Comparison of ENCODE assay signal across 8 mouse cellular contexts in genomic region chr12:91684101-91684839, GRCm38 (mm10).
DNase-seq lines count a peak whose midpoint lies in the region; ATAC-seq lines count a peak whose summit lies in the region.

No protein-coding gene starts in this region.

- no peak; the same call in 1 of the 2 replicates for ATAC-seq in heart, embryonic 11.5 days (replicated peaks; ENCODE audit: insufficient number of reproducible peaks, low FRiP score, low TSS enrichment)
- ATAC-seq in forebrain, embryonic 11.5 days (replicated peaks; ENCODE audit: low FRiP score): peak; percentile 82
- peak; percentile 61 for ATAC-seq in midbrain, embryonic 13.5 days

- H3K4me1 ChIP-seq in heart, embryonic 11.5 days (ENCODE audit: control insufficient read depth, insufficient read depth, low read length): peaks cover 21% of the 10 kb centered on the region
- H3K4me1 ChIP-seq in forebrain, embryonic 11.5 days (replicated peaks; ENCODE audit: control insufficient read depth, insufficient read depth, low read length): peaks cover 34% of the 10 kb centered on the region
- H3K4me1 ChIP-seq in limb, embryonic 10.5 days: peaks cover 39% of the 10 kb centered on the region
- peaks cover 44% of the 10 kb centered on the region for H3K4me1 ChIP-seq in midbrain, embryonic 13.5 days (replicated peaks)

- H3K27me3 ChIP-seq in heart, embryonic 11.5 days (ENCODE audit: control insufficient read depth, insufficient read depth, low read length): no peaks in the 10 kb centered on the region
- H3K27me3 ChIP-seq in forebrain, embryonic 11.5 days (ENCODE audit: control insufficient read depth, insufficient read depth, low read length): no peaks in the 10 kb centered on the region
- H3K27me3 ChIP-seq in limb, embryonic 10.5 days (ENCODE audit: low read depth, poor library complexity, severe bottlenecking): no peaks in the 10 kb centered on the region
- H3K27me3 ChIP-seq in midbrain, embryonic 13.5 days: 0 out of 2 replicates have a peak, but pooled peaks cover 10% of the 10 kb centered on the region

- no peak overlapping the region for H3K27ac ChIP-seq in heart, embryonic 11.5 days (ENCODE audit: low read depth, low read length)
- H3K27ac ChIP-seq in forebrain, embryonic 11.5 days (ENCODE audit: low read depth, low read length): peak overlapping the region; percentile 84
- peak overlapping the region; percentile 83 for H3K27ac ChIP-seq in limb, embryonic 10.5 days
- peak overlapping the region; percentile 65 for H3K27ac ChIP-seq in midbrain, embryonic 13.5 days

- 13% methylated on average over 15 of the region's 15 CpGs for WGBS in heart, embryonic 11.5 days (ENCODE audit: insufficient replicate concordance)
- 15% methylated on average over 15 of the region's 15 CpGs for WGBS in forebrain, embryonic 11.5 days
- WGBS in limb, embryonic 10.5 days: 20% methylated on average over 15 of the region's 15 CpGs
- 14% methylated on average over 15 of the region's 15 CpGs for WGBS in midbrain, embryonic 13.5 days

- peak overlapping the region; percentile 13 for H3K4me3 ChIP-seq in heart, embryonic 11.5 days (ENCODE audit: low read depth, low read length)
- H3K4me3 ChIP-seq in forebrain, embryonic 11.5 days (ENCODE audit: low read depth, low read length): peak overlapping the region; percentile 15
- peak overlapping the region; percentile 46 for H3K4me3 ChIP-seq in limb, embryonic 10.5 days
- peak overlapping the region; percentile 6 for H3K4me3 ChIP-seq in midbrain, embryonic 13.5 days (replicated peaks)

- no peak for DNase-seq in heart, postnatal 25 days (ENCODE audit: low spot score)
- DNase-seq in brain, adult 2 months (ENCODE audit: low read depth, low spot score): peak; percentile 66
- DNase-seq in forebrain, embryonic 11.5 days (ENCODE audit: low spot score): peak; percentile 84
- peak; percentile 60 for DNase-seq in limb, embryonic 10.5 days (ENCODE audit: low spot score)
- no peak for DNase-seq in c-Kit-positive CD71-positive TER-119-positive erythroid progenitor cells, embryonic 14.5 days (ENCODE audit: low spot score)
- no peak for DNase-seq in ovary, postnatal 10 days (ENCODE audit: low spot score)

- no peaks in the 10 kb centered on the region for H3K36me3 ChIP-seq in heart, embryonic 11.5 days (ENCODE audit: control insufficient read depth, insufficient read depth, low read length)
- H3K36me3 ChIP-seq in forebrain, embryonic 11.5 days (ENCODE audit: control insufficient read depth, insufficient read depth, low read length): no peaks in the 10 kb centered on the region
- no peaks in the 10 kb centered on the region for H3K36me3 ChIP-seq in limb, embryonic 10.5 days
- no peaks in the 10 kb centered on the region for H3K36me3 ChIP-seq in midbrain, embryonic 13.5 days

- intact Hi-C loops in heart, postnatal 25 days (cut with DNase I): no loop called here

- H3K9me3 ChIP-seq in heart, embryonic 11.5 days (replicated peaks; ENCODE audit: control insufficient read depth, low read length): no peaks in the 10 kb centered on the region
- H3K9me3 ChIP-seq in forebrain, embryonic 11.5 days (ENCODE audit: control insufficient read depth, low read length): no peaks in the 10 kb centered on the region
- no peaks in the 10 kb centered on the region for H3K9me3 ChIP-seq in limb, embryonic 10.5 days (replicated peaks)
- no peaks in the 10 kb centered on the region for H3K9me3 ChIP-seq in midbrain, embryonic 13.5 days

- H3K4me2 ChIP-seq in heart, embryonic 11.5 days: peak overlapping the region; percentile 55
- peak overlapping the region; percentile 44 for H3K4me2 ChIP-seq in forebrain, embryonic 11.5 days (ENCODE audit: low read depth, low read length, severe bottlenecking)
- H3K4me2 ChIP-seq in midbrain, embryonic 13.5 days (replicated peaks): peak overlapping the region; percentile 44

- H3K9ac ChIP-seq in heart, embryonic 11.5 days (ENCODE audit: low read depth, low read length): no peak overlapping the region
- H3K9ac ChIP-seq in forebrain, embryonic 11.5 days (ENCODE audit: low read length): peak overlapping the region; percentile 25
- H3K9ac ChIP-seq in midbrain, embryonic 13.5 days (replicated peaks): no peak overlapping the region

Comparison
In these comparisons a context has a peak if more than half of its experiments do, and no peak if none do; other contexts are left out.
1. DNase-seq: peak in brain, adult 2 months (single experiment), forebrain, embryonic 11.5 days (single experiment) and limb, embryonic 10.5 days (single experiment); none in heart, postnatal 25 days (single experiment), c-Kit-positive CD71-positive TER-119-positive erythroid progenitor cells, embryonic 14.5 days (single experiment) and ovary, postnatal 10 days (single experiment).
2. Peak in every context shown above with its lines, with median percentiles within 50 percentile points of each other: H3K4me2 ChIP-seq and H3K4me3 ChIP-seq.